Mouse (Mus musculus): Measurements from ENCODE around the gene Arhgef7. TPM values are rescaled to one million over a fixed set of nuclear protein-coding genes. Genes with fewer than 3 reads are reported as not detected.

Arhgef7 gene
- total and polyA plus RNA-seq, 2 experiments, result 12.4 to 15.8 TPM

DNA sequence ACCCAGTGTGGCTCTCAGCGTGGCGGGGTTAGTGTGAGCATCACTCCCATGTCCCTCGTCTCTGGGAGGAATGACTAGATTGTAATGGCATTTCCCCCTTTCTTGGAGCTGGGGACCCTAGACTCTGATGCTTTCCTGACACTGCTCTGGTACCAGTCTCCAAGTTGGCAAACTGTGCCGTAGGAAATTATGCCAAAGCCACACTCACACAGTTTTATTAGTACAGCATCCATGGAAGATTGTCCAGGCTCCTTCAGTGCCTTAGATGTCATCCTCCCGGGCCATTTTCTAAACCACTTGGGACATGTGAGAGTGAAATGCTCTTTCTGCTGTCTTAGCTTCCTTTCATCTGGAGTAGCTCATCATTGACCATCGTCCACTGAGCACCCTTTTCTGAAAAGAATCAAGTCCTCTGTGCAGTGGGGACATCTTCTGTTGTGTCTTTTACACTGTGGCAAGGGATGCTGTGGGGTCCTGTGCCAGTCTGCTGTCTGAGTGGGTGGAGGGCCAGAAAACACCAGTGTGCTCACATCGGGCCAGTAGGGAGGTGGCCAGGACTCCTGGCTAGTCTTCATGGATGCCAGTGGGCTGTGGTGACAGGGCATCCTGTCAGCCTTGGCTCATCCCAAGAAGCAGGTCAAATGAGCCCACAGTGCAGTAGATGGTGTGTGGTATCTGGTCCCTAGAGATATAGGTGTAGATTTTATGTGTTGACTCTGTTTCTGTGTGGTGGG, 56.5 kb downstream of the Arhgef7 start:
- DNase-seq (ENCODE audit: extremely low read depth, low read depth, low spot score), result no peak
- peaks cover 16% of the 10 kb centered on the region for H3K36me3 ChIP-seq (ENCODE audit: control insufficient read depth, insufficient read depth, low read length)
- H3K9ac ChIP-seq (ENCODE audit: low read depth, low read length), result no peak overlapping the region; the same call in 1 of the 2 replicates
- H3K4me1 ChIP-seq (ENCODE audit: control insufficient read depth, insufficient read depth, low read length), result no peaks in the 10 kb centered on the region
- 90% methylated on average over 7 of the region's 7 CpGs for WGBS
- no peak overlapping the region for H3K27ac ChIP-seq (replicated peaks; ENCODE audit: insufficient read depth, low read depth, low read length)
- H3K79me2 ChIP-seq (ENCODE audit: control insufficient read depth, insufficient read depth, low read length), result peaks cover 16% of the 10 kb centered on the region; the same call in 1 of the 2 replicates
- H3K27me3 ChIP-seq (ENCODE audit: control insufficient read depth, insufficient read depth, low read length), result no peaks in the 10 kb centered on the region
- TF ChIP-seq POLR2A (IDR thresholded peaks at IDR 0.05; ENCODE audit: extremely low read depth, insufficient read depth, low read length) (no peak), CTCF (IDR thresholded peaks at IDR 0.05; ENCODE audit: low read depth, low read length) (no peak)
- H3K4me3 ChIP-seq (ENCODE audit: insufficient read depth, low read depth, low read length), result no peak overlapping the region

GRCm38 (mm10) chr8:11785121-11785520, 57.6 kb downstream of the Arhgef7 start:
- Histone ChIP-seq H3K36me3 (ENCODE audit: control insufficient read depth, insufficient read depth, low read length) (peaks cover 20% of the 10 kb centered on the region), H3K79me2 (ENCODE audit: control insufficient read depth, insufficient read depth, low read length) (peaks cover 24% of the 10 kb centered on the region), H3K27ac (replicated peaks; ENCODE audit: insufficient read depth, low read depth, low read length) (no peak overlapping the region), H3K4me3 (ENCODE audit: insufficient read depth, low read depth, low read length) (no peak overlapping the region), H3K9ac (ENCODE audit: low read depth, low read length) (no peak overlapping the region), H3K27me3 (ENCODE audit: control insufficient read depth, insufficient read depth, low read length) (no peaks in the 10 kb centered on the region), H3K4me1 (ENCODE audit: control insufficient read depth, insufficient read depth, low read length) (no peaks in the 10 kb centered on the region)
- no peak for DNase-seq (ENCODE audit: extremely low read depth, low read depth, low spot score)
- no peak for TF ChIP-seq POLR2A (IDR thresholded peaks at IDR 0.05; ENCODE audit: extremely low read depth, insufficient read depth, low read length)
- TF ChIP-seq CTCF (IDR thresholded peaks at IDR 0.05; ENCODE audit: low read depth, low read length), result no peak
- 41% methylated on average over 4 of the region's 4 CpGs for WGBS

- Histone ChIP-seq H3K27ac (replicated peaks; ENCODE audit: insufficient read depth, low read depth, low read length) (no peak overlapping the region), H3K4me3 (ENCODE audit: insufficient read depth, low read depth, low read length) (no peak overlapping the region), H3K27me3 (ENCODE audit: control insufficient read depth, insufficient read depth, low read length) (no peaks in the 10 kb centered on the region), H3K79me2 (ENCODE audit: control insufficient read depth, insufficient read depth, low read length) (peaks cover 21% of the 10 kb centered on the region), H3K9ac (ENCODE audit: low read depth, low read length) (no peak overlapping the region), H3K4me1 (ENCODE audit: control insufficient read depth, insufficient read depth, low read length) (no peaks in the 10 kb centered on the region), H3K36me3 (ENCODE audit: control insufficient read depth, insufficient read depth, low read length) (peaks cover 23% of the 10 kb centered on the region)
- DNase-seq (ENCODE audit: extremely low read depth, low read depth, low spot score), result no peak
- 78% methylated on average over 9 of the region's 9 CpGs for WGBS
- TF ChIP-seq POLR2A (IDR thresholded peaks at IDR 0.05; ENCODE audit: extremely low read depth, insufficient read depth, low read length), result no peak
Measured at GRCm38 (mm10) chr8:11785539-11786046, 58.1 kb downstream of the Arhgef7 start.

- H3K36me3 ChIP-seq (ENCODE audit: control insufficient read depth, insufficient read depth, low read length), result peaks cover 28% of the 10 kb centered on the region
- no peak for DNase-seq (ENCODE audit: extremely low read depth, low read depth, low spot score)
- no peak overlapping the region for H3K9ac ChIP-seq (ENCODE audit: low read depth, low read length)
- no peaks in the 10 kb centered on the region for H3K4me1 ChIP-seq (ENCODE audit: control insufficient read depth, insufficient read depth, low read length)
- peaks cover 20% of the 10 kb centered on the region for H3K79me2 ChIP-seq (ENCODE audit: control insufficient read depth, insufficient read depth, low read length)
- H3K27me3 ChIP-seq (ENCODE audit: control insufficient read depth, insufficient read depth, low read length), result no peaks in the 10 kb centered on the region
- H3K27ac ChIP-seq (replicated peaks; ENCODE audit: insufficient read depth, low read depth, low read length), result no peak overlapping the region
- TF ChIP-seq CTCF (IDR thresholded peaks at IDR 0.05; ENCODE audit: low read depth, low read length) (peak; percentile 65), POLR2A (IDR thresholded peaks at IDR 0.05; ENCODE audit: extremely low read depth, insufficient read depth, low read length) (no peak)
- no peak overlapping the region for H3K4me3 ChIP-seq (ENCODE audit: insufficient read depth, low read depth, low read length)
- 40% methylated on average over 8 of the region's 8 CpGs for WGBS
Measured at GRCm38 (mm10) chr8:11788252-11788651, 60.7 kb downstream of the Arhgef7 start.

DNA sequence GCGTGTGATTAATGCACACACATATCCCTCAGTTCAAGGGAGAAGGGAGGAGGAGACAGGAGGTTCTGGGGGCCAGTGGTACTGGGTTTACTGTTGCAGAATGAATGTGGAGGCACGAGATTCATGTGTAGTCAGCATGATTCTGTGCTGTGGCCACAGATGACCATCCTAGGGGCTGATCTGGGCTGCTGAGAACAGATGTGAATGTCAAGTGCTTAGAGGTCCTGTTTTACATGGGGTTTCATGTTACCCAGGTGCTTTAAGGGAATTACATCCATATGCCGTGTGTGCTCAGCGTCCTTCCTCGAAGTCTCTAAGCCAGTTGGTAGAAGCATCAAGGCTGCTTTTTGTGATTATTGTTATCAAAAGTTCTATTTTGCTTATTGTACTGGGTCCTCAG, 61.6 kb downstream of the Arhgef7 start:
- no peak overlapping the region for H3K27ac ChIP-seq (replicated peaks; ENCODE audit: insufficient read depth, low read depth, low read length)
- H3K4me1 ChIP-seq (ENCODE audit: control insufficient read depth, insufficient read depth, low read length), result no peaks in the 10 kb centered on the region
- no peak for DNase-seq (ENCODE audit: extremely low read depth, low read depth, low spot score)
- H3K4me3 ChIP-seq (ENCODE audit: insufficient read depth, low read depth, low read length), result no peak overlapping the region
- no peaks in the 10 kb centered on the region for H3K27me3 ChIP-seq (ENCODE audit: control insufficient read depth, insufficient read depth, low read length)
- peaks cover 20% of the 10 kb centered on the region for H3K79me2 ChIP-seq (ENCODE audit: control insufficient read depth, insufficient read depth, low read length)
- 94% methylated on average over 5 of the region's 5 CpGs for WGBS
- H3K9ac ChIP-seq (ENCODE audit: low read depth, low read length), result no peak overlapping the region
- peaks cover 29% of the 10 kb centered on the region for H3K36me3 ChIP-seq (ENCODE audit: control insufficient read depth, insufficient read depth, low read length)
- no peak for TF ChIP-seq CTCF (IDR thresholded peaks at IDR 0.05; ENCODE audit: low read depth, low read length)
- no peak for TF ChIP-seq POLR2A (IDR thresholded peaks at IDR 0.05; ENCODE audit: extremely low read depth, insufficient read depth, low read length)

- TF ChIP-seq CTCF (IDR thresholded peaks at IDR 0.05; ENCODE audit: low read depth, low read length), result no peak
- TF ChIP-seq POLR2A (IDR thresholded peaks at IDR 0.05; ENCODE audit: extremely low read depth, insufficient read depth, low read length), result no peak
- no peaks in the 10 kb centered on the region for H3K27me3 ChIP-seq (ENCODE audit: control insufficient read depth, insufficient read depth, low read length)
- peaks cover 19% of the 10 kb centered on the region for H3K36me3 ChIP-seq (ENCODE audit: control insufficient read depth, insufficient read depth, low read length)
- H3K79me2 ChIP-seq (ENCODE audit: control insufficient read depth, insufficient read depth, low read length), result peaks cover 9% of the 10 kb centered on the region; the same call in 1 of the 2 replicates
- H3K27ac ChIP-seq (replicated peaks; ENCODE audit: insufficient read depth, low read depth, low read length), result no peak overlapping the region
- DNase-seq (ENCODE audit: extremely low read depth, low read depth, low spot score), result no peak
- H3K4me3 ChIP-seq (ENCODE audit: insufficient read depth, low read depth, low read length), result no peak overlapping the region
- H3K9ac ChIP-seq (ENCODE audit: low read depth, low read length), result no peak overlapping the region
- H3K4me1 ChIP-seq (ENCODE audit: control insufficient read depth, insufficient read depth, low read length), result no peaks in the 10 kb centered on the region
Measured at GRCm38 (mm10) chr8:11794956-11795355, 67.4 kb downstream of the Arhgef7 start.

Data from liver, adult 2 months (tissue).